Comparison of ENCODE assay signal across 13 mouse cellular contexts in genomic region chr11:103981826-103982225, GRCm38 (mm10).
"Had no signal": no experiment of that assay in that cellular context is flagged by ENCODE, and none has a peak within 500 bp of the region (broad histone marks: within the 10 kb centered on the region; RNA-seq: fewer than 3 reads in every experiment).

No protein-coding gene starts in this region.

- DNase-seq: kidney, adult 18-20 months; kidney, postnatal 14 days; liver; liver, embryonic 13.5 days; liver, postnatal 0 days; lung, postnatal 14 days; midbrain, embryonic 14.5 days; thymus, postnatal 14 days had no signal

- H3K4me3 ChIP-seq: intestine, embryonic 15.5 days; limb, embryonic 12.5 days; liver, embryonic 13.5 days; lung, embryonic 15.5 days; myocyte; neural tube, embryonic 15.5 days had no signal

- H3K27ac ChIP-seq: intestine, embryonic 15.5 days; limb, embryonic 12.5 days; liver, embryonic 13.5 days; lung, embryonic 15.5 days; neural tube, embryonic 15.5 days had no signal
